Comparison of ENCODE assay signal across 27 mouse cellular contexts in the genomic region with DNA sequence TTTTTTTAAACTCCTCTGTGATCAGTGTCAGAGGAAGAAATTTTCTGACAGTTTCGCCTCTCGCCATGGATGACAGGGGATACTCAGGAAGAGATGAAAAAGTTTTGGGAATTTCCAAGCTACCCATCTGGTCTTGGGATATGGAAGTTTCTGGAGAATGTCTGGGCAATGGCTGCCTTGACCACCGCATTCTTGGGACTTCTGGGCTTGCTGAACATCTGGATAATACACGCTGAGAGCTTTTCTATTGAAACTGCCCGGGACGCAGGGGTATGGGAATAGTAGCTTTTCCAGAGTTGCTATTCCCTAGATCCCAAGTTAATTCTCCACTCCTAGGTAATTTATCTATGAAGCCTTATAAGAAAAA.
DNase-seq lines count a peak whose midpoint lies in the region; ATAC-seq and TF ChIP-seq lines count a peak whose summit lies in the region.
"Had no signal": no experiment of that assay in that cellular context is flagged by ENCODE, and none has a peak within 500 bp of the region (broad histone marks: within the 10 kb centered on the region; RNA-seq: fewer than 3 reads in every experiment).

No protein-coding gene starts in this region.

- no peak for DNase-seq in gastrocnemius, adult 2 months
- DNase-seq in gastrocnemius, postnatal 36 days, result no peak
- DNase-seq in embryonic facial prominence, embryonic 10.5 days (ENCODE audit: low spot score), result peak; percentile 42
- no peak for DNase-seq in cerebellum, adult 9-11 months
- no peak for DNase-seq in heart, postnatal 4 days
- DNase-seq: adrenal gland, postnatal 10 days; cerebellum, adult 18-20 months; cerebellum, postnatal 25 days; gastrocnemius, postnatal 10 days; heart, postnatal 10 days; kidney, adult 18-20 months; thymus, adult 18-20 months; thymus, postnatal 4 days had no signal

- H3K4me1 ChIP-seq in embryonic facial prominence, embryonic 10.5 days, result peaks cover 84% of the 10 kb centered on the region
- peaks cover 48% of the 10 kb centered on the region for H3K4me1 ChIP-seq in embryonic facial prominence, embryonic 15.5 days
- peaks cover 77% of the 10 kb centered on the region for H3K4me1 ChIP-seq in limb, embryonic 13.5 days
- H3K4me1 ChIP-seq: forebrain, embryonic 13.5 days had no signal

- WGBS in embryonic facial prominence, embryonic 10.5 days, result 42% methylated on average over 6 of the region's 6 CpGs
- WGBS in embryonic facial prominence, embryonic 15.5 days, result 36% methylated on average over 6 of the region's 6 CpGs
- WGBS in limb, embryonic 13.5 days, result 20% methylated on average over 6 of the region's 6 CpGs

- intact Hi-C loops in gastrocnemius, adult 2 months (cut with DNase I), result no loop called here
- intact Hi-C loops in gastrocnemius, postnatal 36 days (cut with DNase I), result no loop called here

- H3K27me3 ChIP-seq in embryonic facial prominence, embryonic 10.5 days (replicated peaks; ENCODE audit: low read depth, poor library complexity, severe bottlenecking), result no peaks in the 10 kb centered on the region
- H3K27me3 ChIP-seq in embryonic facial prominence, embryonic 15.5 days, result no peaks in the 10 kb centered on the region
- H3K27me3 ChIP-seq in limb, embryonic 13.5 days, result no peaks in the 10 kb centered on the region
- H3K27me3 ChIP-seq: forebrain, embryonic 13.5 days; hindbrain, embryonic 13.5 days; liver, embryonic 12.5 days; neural tube, embryonic 13.5 days had no signal

- H3K4me3 ChIP-seq in gastrocnemius, adult 2 months, result peak overlapping the region; percentile 11
- H3K4me3 ChIP-seq in embryonic facial prominence, embryonic 10.5 days, result no peak overlapping the region
- no peak overlapping the region for H3K4me3 ChIP-seq in embryonic facial prominence, embryonic 15.5 days (replicated peaks)
- H3K4me3 ChIP-seq in limb, embryonic 13.5 days, result no peak overlapping the region
- H3K4me3 ChIP-seq: erythroblast, embryonic 14.5 days; forebrain, embryonic 13.5 days; hindbrain, embryonic 13.5 days; liver, embryonic 12.5 days; midbrain, embryonic 10.5 days; myocyte; neural tube, embryonic 13.5 days had no signal

- H3K9ac ChIP-seq in embryonic facial prominence, embryonic 15.5 days, result no peak overlapping the region
- H3K9ac ChIP-seq in limb, embryonic 13.5 days, result no peak overlapping the region
- H3K9ac ChIP-seq: forebrain, embryonic 13.5 days; hindbrain, embryonic 13.5 days; liver, embryonic 12.5 days; neural tube, embryonic 13.5 days had no signal

- H3K4me2 ChIP-seq in embryonic facial prominence, embryonic 15.5 days (replicated peaks), result peak overlapping the region; percentile 22; the same call in 1 of the 2 replicates
- H3K4me2 ChIP-seq in limb, embryonic 13.5 days (replicated peaks), result peak overlapping the region; percentile 48
- H3K4me2 ChIP-seq: forebrain, embryonic 13.5 days; heart, embryonic 11.5 days; hindbrain, embryonic 13.5 days; liver, embryonic 12.5 days; neural tube, embryonic 13.5 days had no signal

- ATAC-seq in embryonic facial prominence, embryonic 15.5 days (ENCODE audit: insufficient number of reproducible peaks, low FRiP score, low TSS enrichment, low read depth), result peak; percentile 21; the same call in 1 of the 2 replicates
- ATAC-seq in limb, embryonic 13.5 days (ENCODE audit: low FRiP score, low read depth), result peak; percentile 16; the same call in 1 of the 2 replicates
- ATAC-seq: forebrain, embryonic 13.5 days; inflammation-experienced regulatory T-cells, adult 6 months; liver, embryonic 12.5 days; midbrain, embryonic 16.5 days had no signal

- no peaks in the 10 kb centered on the region for H3K9me3 ChIP-seq in embryonic facial prominence, embryonic 10.5 days
- no peaks in the 10 kb centered on the region for H3K9me3 ChIP-seq in embryonic facial prominence, embryonic 15.5 days (replicated peaks)
- no peaks in the 10 kb centered on the region for H3K9me3 ChIP-seq in limb, embryonic 13.5 days
- H3K9me3 ChIP-seq: forebrain, embryonic 13.5 days; hindbrain, embryonic 13.5 days; liver, embryonic 12.5 days; midbrain, embryonic 10.5 days; neural tube, embryonic 13.5 days had no signal

- H3K36me3 ChIP-seq in embryonic facial prominence, embryonic 10.5 days (replicated peaks), result peaks cover 51% of the 10 kb centered on the region
- H3K36me3 ChIP-seq in embryonic facial prominence, embryonic 15.5 days, result peaks cover 13% of the 10 kb centered on the region; the same call in 1 of the 2 replicates
- peaks cover 20% of the 10 kb centered on the region for H3K36me3 ChIP-seq in limb, embryonic 13.5 days

- peak overlapping the region; percentile 58 for H3K27ac ChIP-seq in gastrocnemius, adult 2 months
- peak overlapping the region; percentile 79 for H3K27ac ChIP-seq in embryonic facial prominence, embryonic 10.5 days (replicated peaks)
- peak overlapping the region; percentile 94 for H3K27ac ChIP-seq in embryonic facial prominence, embryonic 15.5 days (replicated peaks)
- H3K27ac ChIP-seq in limb, embryonic 13.5 days, result peak overlapping the region; percentile 93
- H3K27ac ChIP-seq: forebrain, embryonic 13.5 days; hindbrain, embryonic 13.5 days; kidney, postnatal 0 days; liver, embryonic 12.5 days; macrophage; midbrain, embryonic 10.5 days; neural tube, embryonic 13.5 days had no signal

- no peak for TF ChIP-seq CTCF in gastrocnemius, adult 2 months (IDR thresholded peaks at IDR 0.05)
